Mouse (Mus musculus) heart, embryonic 10.5 days (tissue): ENCODE measurements at regions not wholly inside any gene's neighbourhood (a gene's known extent, or its start where the extent isn't known, plus 50 kb on each side); places are given as distances from the start of the nearest gene placed in this dataset.

ENCODE experiments used
- DNase-seq: peaks from one replicate; pipeline ENCODE4 v3.0.0-alpha.2; 2017; ENCODE audit warnings: low spot score
- H3K27ac ChIP-seq: fragments of 300-500 bp; sonication (generic); 2 replicates; pipeline ENCODE4 v1.5.1; 2016; ENCODE audit warnings: mild to moderate bottlenecking
- H3K27me3 ChIP-seq: fragments of 300-500 bp; sonication (generic); 2 replicates; pipeline ENCODE4 v1.6.1; 2016; ENCODE audit warnings: mild to moderate bottlenecking; ENCODE audit not compliant: poor library complexity, insufficient read depth, severe bottlenecking
- H3K36me3 ChIP-seq: fragments of 300-500 bp; sonication (generic); 2 replicates; pipeline ENCODE4 v1.6.1; 2016; ENCODE audit warnings: mild to moderate bottlenecking, moderate library complexity
- H3K4me1 ChIP-seq: fragments of 300-500 bp; sonication (generic); 2 replicates; pipeline ENCODE4 v1.6.1; 2016; ENCODE audit warnings: mild to moderate bottlenecking
- H3K4me3 ChIP-seq: fragments of 300-500 bp; sonication (generic); 2 replicates; pipeline ENCODE4 v1.5.1; 2016; ENCODE audit warnings: mild to moderate bottlenecking, moderate library complexity
- H3K9me3 ChIP-seq: fragments of 300-500 bp; sonication (generic); 2 replicates; pipeline ENCODE4 v1.6.1; 2016; ENCODE audit warnings: mild to moderate bottlenecking, moderate library complexity
- WGBS: fragments of 180-500 bp; shearing (Covaris S2); methylation state at CpG from one replicate; pipeline ENCODE4 v1.1.7; 2016; 5-methylcytosine and 5-hydroxymethylcytosine counted together

DNA sequence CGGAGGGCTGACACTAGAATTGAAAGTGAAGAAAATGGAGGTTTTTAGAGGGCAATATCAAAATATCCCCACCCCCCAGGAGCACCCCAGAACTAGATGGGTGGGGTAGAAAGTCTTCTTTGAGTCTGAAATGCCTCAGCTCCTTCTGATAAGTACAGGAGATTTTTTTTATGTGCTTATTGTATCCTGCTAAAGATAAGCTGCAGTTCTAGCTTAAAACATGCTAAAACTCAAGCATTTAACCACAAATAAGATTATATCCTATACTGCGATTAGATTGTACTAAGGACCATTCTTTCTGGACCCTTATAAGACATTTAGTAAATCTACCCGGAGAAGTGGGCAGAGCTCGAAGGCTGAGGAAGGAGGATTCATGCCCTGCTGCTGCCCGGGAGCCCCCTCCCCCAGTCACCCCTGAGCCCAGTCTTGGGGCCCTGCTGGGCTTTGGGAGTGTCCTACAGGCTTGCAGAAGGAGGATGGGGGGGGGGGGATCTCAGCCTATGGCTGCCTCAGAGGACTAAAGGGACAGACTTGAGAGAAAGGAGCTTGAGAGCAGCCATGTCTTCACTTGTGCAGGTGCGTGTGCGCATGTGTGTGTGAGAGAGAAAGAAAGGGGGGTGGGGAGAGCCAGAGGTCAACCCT lies 61.5 kb upstream of the Galnt10 start:
- Histone ChIP-seq H3K27me3 (peaks cover 29% of the 10 kb centered on the region; the same call in 1 of the 2 replicates), H3K27ac (peak overlapping the region; percentile 26; the same call in 1 of the 2 replicates), H3K36me3 (no peaks in the 10 kb centered on the region), H3K9me3 (no peaks in the 10 kb centered on the region), H3K4me3 (no peak overlapping the region), H3K4me1 (peaks cover 17% of the 10 kb centered on the region)
- WGBS, result 26% methylated on average over 7 of the region's 7 CpGs
- DNase-seq, result no peak

GRCm38 (mm10) chr11:57585646-57586045 lies 59.6 kb upstream of the Galnt10 start:
- Histone ChIP-seq H3K36me3 (no peaks in the 10 kb centered on the region), H3K27me3 (peaks cover 26% of the 10 kb centered on the region; the same call in 1 of the 2 replicates), H3K27ac (no peak overlapping the region; the same call in 1 of the 2 replicates), H3K9me3 (no peaks in the 10 kb centered on the region), H3K4me1 (peaks cover 17% of the 10 kb centered on the region), H3K4me3 (no peak overlapping the region)
- WGBS, result 41% methylated on average over 3 of the region's 3 CpGs
- DNase-seq, result no peak

DNA sequence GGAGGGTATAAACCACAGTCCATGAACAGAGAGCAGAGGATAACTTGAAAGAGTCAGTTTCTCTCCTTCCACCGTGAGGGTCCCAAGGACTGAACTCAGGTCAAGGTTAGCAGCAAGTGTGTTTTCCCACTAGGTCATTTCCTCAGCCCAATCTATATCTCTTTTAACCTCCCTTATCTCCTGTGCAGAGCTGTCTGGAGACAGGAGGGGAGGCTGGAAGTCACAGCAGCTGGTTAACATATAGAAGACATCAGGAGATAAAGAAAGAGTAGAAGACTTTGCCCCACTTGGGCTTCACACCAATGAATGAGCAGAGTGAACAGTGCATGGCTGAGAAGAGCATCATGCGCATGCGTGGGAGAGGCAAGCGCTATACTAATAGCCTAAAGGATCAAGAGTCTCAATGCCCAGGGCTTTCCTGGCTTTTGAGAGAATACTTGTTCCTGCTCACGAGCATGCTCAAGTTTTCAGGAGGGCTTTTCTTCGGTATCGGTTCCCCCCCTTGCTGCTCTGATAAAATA lies 53.0 kb upstream of the Galnt10 start:
- no peak overlapping the region for H3K4me3 ChIP-seq
- no peaks in the 10 kb centered on the region for H3K36me3 ChIP-seq
- H3K27me3 ChIP-seq, result peaks cover 16% of the 10 kb centered on the region; the same call in 1 of the 2 replicates
- H3K4me1 ChIP-seq, result no peaks in the 10 kb centered on the region
- WGBS, result 74% methylated on average over 7 of the region's 7 CpGs
- H3K9me3 ChIP-seq, result no peaks in the 10 kb centered on the region
- no peak for DNase-seq
- H3K27ac ChIP-seq, result no peak overlapping the region
